Mouse (Mus musculus) bone marrow, adult 2 months (tissue): ENCODE measurements around the gene Ccr7.

Source experiments
- CTCF ChIP-seq: fragments of 200-500 bp; IDR thresholded peaks from 2 replicates; pipeline ENCODE4 v1.5.1; 2011; ENCODE audit warnings: low read length, control low read depth; ENCODE audit not compliant: control insufficient read depth, insufficient read depth
- POLR2A ChIP-seq: fragments of 200-500 bp; IDR thresholded peaks from 2 replicates; pipeline ENCODE4 v1.6.1; 2011; ENCODE audit warnings: low read depth, mild to moderate bottlenecking, control low read depth, low read length, borderline replicate concordance; ENCODE audit not compliant: control insufficient read depth

DNA sequence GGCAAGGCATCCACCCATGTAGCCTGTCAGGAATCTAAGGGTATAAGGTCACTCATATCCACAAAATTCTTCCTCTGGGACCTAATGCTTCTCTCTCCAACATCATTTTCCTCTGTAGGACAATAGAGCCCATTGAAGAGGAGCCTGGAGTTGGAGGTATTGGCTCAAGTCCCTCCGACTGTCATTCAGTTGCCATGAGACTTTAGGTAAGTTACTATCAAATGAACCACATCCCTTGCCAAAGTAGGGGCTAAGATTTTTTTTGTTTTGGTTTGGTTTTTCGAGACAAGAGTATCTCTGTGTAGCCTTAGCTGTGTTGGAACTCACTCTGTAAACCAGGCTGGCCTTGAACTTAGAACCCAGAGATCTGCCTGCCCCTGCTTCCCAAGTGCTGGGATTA, 16.6 kb upstream of the Ccr7 start:
- no peak for TF ChIP-seq CTCF
- no peak for TF ChIP-seq POLR2A
